ENCODE assay signal across 20 mouse cellular contexts in the genomic region with DNA sequence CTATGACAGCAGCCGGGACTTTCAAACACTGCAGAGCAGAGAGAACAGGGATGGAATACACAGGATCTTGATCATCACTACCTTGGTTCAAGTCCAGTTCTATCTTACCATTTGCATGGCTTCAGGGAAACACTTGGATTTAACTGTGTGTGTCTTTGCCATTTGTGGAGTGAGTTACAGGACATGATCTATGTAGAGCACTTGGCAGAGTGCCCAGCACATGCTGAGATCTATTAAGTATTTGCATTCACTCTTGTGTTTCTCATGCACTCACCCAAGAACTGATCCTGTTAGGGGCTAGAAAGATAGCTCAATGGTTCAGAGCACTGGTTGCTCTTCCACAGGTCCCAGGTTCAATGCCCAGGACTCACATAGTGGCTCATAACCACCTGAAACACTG. TPM values are rescaled to one million over a fixed set of nuclear protein-coding genes. Genes with fewer than 3 reads are reported as not detected.
DNase-seq lines count a peak whose midpoint lies in the region; ATAC-seq and TF ChIP-seq lines count a peak whose summit lies in the region.
"Had no signal": no experiment of that assay in that cellular context is flagged by ENCODE, and none has a peak within 500 bp of the region (broad histone marks: within the 10 kb centered on the region; RNA-seq: fewer than 3 reads in every experiment).

No protein-coding gene starts in this region.

- 62% methylated on average over 1 of the region's 1 CpGs for WGBS in hindbrain, postnatal 0 days
- whole genome bisulfite sequencing in hindbrain, embryonic 14.5 days, result 91% methylated on average over 1 of the region's 1 CpGs
- whole genome bisulfite sequencing in lung, embryonic 14.5 days, result 53% methylated on average over 1 of the region's 1 CpGs

- H3K27me3 ChIP-seq in hindbrain, postnatal 0 days (ENCODE audit: insufficient read depth, low read length), result no peaks in the 10 kb centered on the region
- H3K27me3 ChIP-seq in hindbrain, embryonic 14.5 days (ENCODE audit: control insufficient read depth, insufficient read depth, low read length), result no peaks in the 10 kb centered on the region
- no peaks in the 10 kb centered on the region for H3K27me3 ChIP-seq in lung, embryonic 14.5 days (ENCODE audit: insufficient read depth, low read length)
- H3K27me3 ChIP-seq: forebrain, embryonic 12.5 days; hindbrain, embryonic 12.5 days; intestine, embryonic 15.5 days; midbrain, embryonic 15.5 days had no signal

- TF ChIP-seq CTCF in hindbrain, postnatal 0 days (IDR thresholded peaks at IDR 0.05; ENCODE audit: low read depth), result no peak
- no peak for TF ChIP-seq CTCF in lung, embryonic 14.5 days (IDR thresholded peaks at IDR 0.05; ENCODE audit: low read depth)

- no peaks in the 10 kb centered on the region for H3K9me3 ChIP-seq in hindbrain, postnatal 0 days (ENCODE audit: low read length)
- H3K9me3 ChIP-seq in hindbrain, embryonic 14.5 days (ENCODE audit: control insufficient read depth, low read length), result 0 out of 2 replicates have a peak, but pooled peaks cover 10% of the 10 kb centered on the region
- peaks cover 4% of the 10 kb centered on the region; the same call in 1 of the 2 replicates for H3K9me3 ChIP-seq in lung, embryonic 14.5 days (ENCODE audit: low read depth, low read length)
- H3K9me3 ChIP-seq: heart, embryonic 10.5 days; hindbrain, embryonic 12.5 days; intestine, embryonic 15.5 days; midbrain, embryonic 15.5 days had no signal

- no peak for ATAC-seq in hindbrain, postnatal 0 days
- ATAC-seq in hindbrain, embryonic 14.5 days (ENCODE audit: low FRiP score), result no peak
- peak; percentile 62; the same call in 1 of the 2 replicates for ATAC-seq in lung, embryonic 14.5 days (ENCODE audit: insufficient read depth)
- ATAC-seq: intestine, embryonic 15.5 days; midbrain, embryonic 15.5 days had no signal

- H3K9ac ChIP-seq in hindbrain, postnatal 0 days (replicated peaks; ENCODE audit: low read length), result no peak overlapping the region
- H3K9ac ChIP-seq in hindbrain, embryonic 14.5 days, result no peak overlapping the region
- H3K9ac ChIP-seq in lung, embryonic 14.5 days, result no peak overlapping the region
- H3K9ac ChIP-seq: forebrain, embryonic 12.5 days; hindbrain, embryonic 12.5 days; intestine, embryonic 15.5 days; midbrain, embryonic 15.5 days had no signal

- H3K27ac ChIP-seq in hindbrain, postnatal 0 days, result no peak overlapping the region
- H3K27ac ChIP-seq in hindbrain, embryonic 14.5 days, result no peak overlapping the region
- no peak overlapping the region for H3K27ac ChIP-seq in lung, embryonic 14.5 days (ENCODE audit: low read depth)
- H3K27ac ChIP-seq: forebrain, embryonic 12.5 days; heart, embryonic 10.5 days; hindbrain, embryonic 12.5 days; intestine, embryonic 15.5 days; macrophage; midbrain, embryonic 15.5 days; stomach, postnatal 0 days had no signal

- no peak overlapping the region for H3K4me2 ChIP-seq in hindbrain, postnatal 0 days (ENCODE audit: low read depth, low read length)
- no peak overlapping the region for H3K4me2 ChIP-seq in hindbrain, embryonic 14.5 days (replicated peaks)
- no peak overlapping the region for H3K4me2 ChIP-seq in lung, embryonic 14.5 days
- H3K4me2 ChIP-seq: forebrain, embryonic 12.5 days; hindbrain, embryonic 12.5 days; intestine, embryonic 15.5 days; midbrain, embryonic 15.5 days had no signal

- no peaks in the 10 kb centered on the region for H3K4me1 ChIP-seq in hindbrain, postnatal 0 days (ENCODE audit: insufficient read depth, low read length)
- H3K4me1 ChIP-seq in hindbrain, embryonic 14.5 days (replicated peaks; ENCODE audit: control insufficient read depth, insufficient read depth, low read length), result no peaks in the 10 kb centered on the region
- H3K4me1 ChIP-seq in lung, embryonic 14.5 days (ENCODE audit: insufficient read depth), result no peaks in the 10 kb centered on the region
- H3K4me1 ChIP-seq: forebrain, embryonic 12.5 days; heart, embryonic 10.5 days; hindbrain, embryonic 12.5 days; intestine, embryonic 15.5 days; midbrain, embryonic 15.5 days had no signal

- no peak overlapping the region for H3K4me3 ChIP-seq in hindbrain, postnatal 0 days (ENCODE audit: low read length)
- no peak overlapping the region for H3K4me3 ChIP-seq in hindbrain, embryonic 14.5 days (replicated peaks; ENCODE audit: low read length)
- H3K4me3 ChIP-seq in lung, embryonic 14.5 days (ENCODE audit: low read depth, low read length), result no peak overlapping the region
- H3K4me3 ChIP-seq: forebrain, embryonic 12.5 days; heart, embryonic 10.5 days; hindbrain, embryonic 12.5 days; intestine, embryonic 15.5 days; midbrain, embryonic 15.5 days had no signal

- DNase-seq in adrenal gland, postnatal 10 days, result peak; percentile 18
- DNase-seq in adrenal gland, postnatal 4 days (ENCODE audit: low spot score in 2 of 2), result no peak
- peak; percentile 56 for DNase-seq in hindbrain, postnatal 0 days (ENCODE audit: low spot score)
- no peak for DNase-seq in hindbrain, embryonic 14.5 days (ENCODE audit: low spot score)
- DNase-seq in lung, embryonic 14.5 days, result peak; percentile 84
- no peak for DNase-seq in lung, postnatal 25 days (ENCODE audit: low spot score)
- DNase-seq in ZHBTc4 (ENCODE audit: low read depth, low spot score), result peak; percentile 4
- no peak for DNase-seq in frontal cortex, adult 2 months (ENCODE audit: extremely low spot score in 1 of 2, low spot score in 1 of 2)
- DNase-seq: cerebellum, adult 18-20 months; heart, postnatal 10 days; lung, adult 2 months; thymus, postnatal 14 days had no signal

- H3K36me3 ChIP-seq in hindbrain, postnatal 0 days (ENCODE audit: insufficient read depth, low read length), result no peaks in the 10 kb centered on the region
- H3K36me3 ChIP-seq in hindbrain, embryonic 14.5 days (replicated peaks; ENCODE audit: control insufficient read depth, insufficient read depth), result no peaks in the 10 kb centered on the region
- no peaks in the 10 kb centered on the region for H3K36me3 ChIP-seq in lung, embryonic 14.5 days (ENCODE audit: insufficient read depth)
- H3K36me3 ChIP-seq: forebrain, embryonic 12.5 days; heart, embryonic 10.5 days; hindbrain, embryonic 12.5 days; intestine, embryonic 15.5 days; midbrain, embryonic 15.5 days had no signal

RNA-seq across cellular contexts. Expression of gene Trpc4, which starts 21.5 kb away (rescaled TPM):
- total RNA-seq in adrenal gland, postnatal 10 days (2021), result under 1 TPM; 0.39 to 0.67 TPM
- total RNA-seq in adrenal gland, postnatal 4 days (2021), result 1 to 10 TPM in 1 of 2 experiments, under 1 TPM in 1; 0.79 to 1.0 TPM
- 6.0 and 8.4 TPM in 2 replicates for total RNA-seq in hindbrain, postnatal 0 days (2014; rRNA removed)
- polyA plus RNA-seq in hindbrain, postnatal 0 days (2015; fragmentation: Nextera tagmentation; extraction: Ambion mirVana), result 4.2 and 4.8 TPM in 2 replicates
- polyA plus RNA-seq in hindbrain, embryonic 14.5 days (2014; fragmentation: Nextera tagmentation; extraction: Ambion mirVana), result 4.8 and 6.5 TPM in 2 replicates
- polyA plus RNA-seq in lung, embryonic 14.5 days (2014; fragmentation: Nextera tagmentation; extraction: Ambion mirVana), result 0.05 and 0.35 TPM in 2 replicates
- 15.1 and 17.8 TPM in 2 replicates for polyA plus RNA-seq in frontal cortex, adult 2 months (2012; rRNA removed)
- total RNA-seq: liver, adult 2 months had no signal
- polyA plus RNA-seq: liver, adult 2 months; macrophage had no signal

Comparison
In these comparisons a context has a peak if more than half of its experiments do, and no peak if none do; other contexts are left out.
1. DNase-seq: peak in adrenal gland, postnatal 10 days (single experiment), hindbrain, postnatal 0 days (single experiment), lung, embryonic 14.5 days (single experiment) and ZHBTc4 (single experiment); none in adrenal gland, postnatal 4 days (0 of 2), hindbrain, embryonic 14.5 days (single experiment), lung, postnatal 25 days (single experiment) and frontal cortex, adult 2 months (0 of 2).